Mouse (Mus musculus) kidney, embryonic 14.5 days (tissue): Measurements from ENCODE around the gene Bcl2l11. TPM values are rescaled to one million over a fixed set of nuclear protein-coding genes. Genes with fewer than 3 reads are reported as not detected.

Experiments
- ATAC-seq: fragments of 200-750 bp; cut with Nextera tagmentation; 2 replicates; pipeline ENCODE4 v1.8.0; 2017; ENCODE audit warnings: moderate number of reproducible peaks, mild to moderate bottlenecking, moderate TSS enrichment, moderate library complexity; ENCODE audit not compliant: low FRiP score, low TSS enrichment
- H3K27ac ChIP-seq: fragments of 300-500 bp; sonication (generic); 2 replicates; pipeline ENCODE4 v1.5.1; 2014; ENCODE audit warnings: low read depth, mild to moderate bottlenecking, low read length, moderate library complexity, mixed read lengths
- H3K27me3 ChIP-seq: fragments of 300-500 bp; sonication (generic); 2 replicates; pipeline ENCODE4 v1.6.1; 2014; ENCODE audit warnings: mild to moderate bottlenecking, low read length; ENCODE audit not compliant: control insufficient read depth, insufficient read depth
- H3K36me3 ChIP-seq: fragments of 300-500 bp; sonication (generic); 2 replicates; pipeline ENCODE4 v1.6.1; 2014; ENCODE audit warnings: low read length, mixed read lengths; ENCODE audit not compliant: control insufficient read depth, insufficient read depth
- H3K4me1 ChIP-seq: fragments of 300-500 bp; sonication (generic); 2 replicates; pipeline ENCODE4 v1.6.1; 2014; ENCODE audit warnings: low read length, mixed read lengths; ENCODE audit not compliant: control insufficient read depth, insufficient read depth
- H3K4me2 ChIP-seq: fragments of 300-500 bp; sonication (generic); replicated peaks from 2 replicates; pipeline ENCODE4 v1.6.1; 2014; ENCODE audit warnings: low read depth, mild to moderate bottlenecking, low read length
- H3K4me3 ChIP-seq: fragments of 300-500 bp; sonication (generic); 2 replicates; pipeline ENCODE4 v1.5.1; 2014; ENCODE audit warnings: mild to moderate bottlenecking, low read length
- H3K9ac ChIP-seq: fragments of 300-500 bp; sonication (generic); 2 replicates; pipeline ENCODE4 v1.6.1; 2014; ENCODE audit warnings: low read depth, mild to moderate bottlenecking, low read length, moderate library complexity
- H3K9me3 ChIP-seq: fragments of 300-500 bp; sonication (generic); 2 replicates; pipeline ENCODE4 v1.6.1; 2016; ENCODE audit warnings: low read length; ENCODE audit not compliant: control insufficient read depth
- WGBS: fragments of 180-500 bp; shearing (Covaris S2); extraction: QIAGEN DNeasy Blood & Tissue Kit; methylation state at CpG from one replicate; pipeline ENCODE4 v1.1.7; 2014; 5-methylcytosine and 5-hydroxymethylcytosine counted together
- polyA plus RNA-seq: library from polyadenylated mRNA; unstranded; fragments of >200 nt; fragmentation: Nextera tagmentation; extraction: Ambion mirVana; gene quantifications from 2 replicates; pipeline ENCODE4 v1.2.1, GENCODE M21; 2014

Gene Bcl2l11
- polyA plus RNA-seq, 1 experiment from 2014 or later, result 31.6 TPM

DNA sequence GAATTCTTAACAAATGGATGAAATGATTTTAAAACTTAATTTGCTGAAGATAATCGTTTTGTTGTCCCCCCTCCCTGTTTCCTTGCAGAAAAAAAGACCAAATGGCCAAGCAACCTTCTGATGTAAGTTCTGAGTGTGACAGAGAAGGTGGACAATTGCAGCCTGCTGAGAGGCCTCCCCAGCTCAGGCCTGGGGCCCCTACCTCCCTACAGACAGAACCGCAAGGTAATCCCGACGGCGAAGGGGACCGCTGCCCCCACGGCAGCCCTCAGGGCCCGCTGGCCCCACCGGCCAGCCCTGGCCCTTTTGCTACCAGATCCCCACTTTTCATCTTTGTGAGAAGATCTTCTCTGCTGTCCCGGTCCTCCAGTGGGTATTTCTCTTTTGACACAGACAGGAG, 2.7 kb downstream of the Bcl2l11 start:
- WGBS, result 13% methylated on average over 10 of the region's 10 CpGs
- no peaks in the 10 kb centered on the region for H3K9me3 ChIP-seq
- H3K36me3 ChIP-seq, result peaks cover 36% of the 10 kb centered on the region
- peak overlapping the region; percentile 83 for H3K4me3 ChIP-seq
- H3K9ac ChIP-seq, result peak overlapping the region; percentile 89
- peak overlapping the region; percentile 92 for H3K27ac ChIP-seq
- ATAC-seq, result no peak
- peak overlapping the region; percentile 96 for H3K4me2 ChIP-seq
- H3K4me1 ChIP-seq, result peaks cover 28% of the 10 kb centered on the region
- peaks cover 6% of the 10 kb centered on the region; the same call in 1 of the 2 replicates for H3K27me3 ChIP-seq

DNA sequence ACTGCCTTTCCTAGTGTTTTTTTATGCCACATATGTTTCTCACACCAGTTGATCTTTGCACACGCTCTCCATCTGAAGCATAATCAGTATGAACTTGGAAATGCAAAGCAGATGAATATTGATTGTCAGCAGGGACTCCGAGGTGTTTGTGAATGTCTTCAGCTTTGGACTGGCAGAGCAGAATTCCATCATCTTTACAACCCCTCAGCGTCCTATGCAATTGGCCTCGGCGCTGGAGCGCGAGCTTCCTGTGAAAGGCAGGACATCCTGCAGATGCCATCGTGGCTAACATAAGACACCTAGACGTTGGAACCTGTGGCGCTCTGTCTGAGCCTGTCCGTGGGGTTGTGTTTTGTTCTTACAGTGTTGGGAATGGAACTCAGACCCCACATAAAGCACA, 5.7 kb downstream of the Bcl2l11 start:
- Histone ChIP-seq H3K4me3 (no peak overlapping the region), H3K9ac (no peak overlapping the region), H3K4me2 (no peak overlapping the region), H3K27me3 (no peaks in the 10 kb centered on the region), H3K4me1 (peaks cover 12% of the 10 kb centered on the region), H3K9me3 (no peaks in the 10 kb centered on the region), H3K27ac (no peak overlapping the region), H3K36me3 (peaks cover 55% of the 10 kb centered on the region)
- 84% methylated on average over 11 of the region's 11 CpGs for WGBS
- no peak for ATAC-seq

DNA sequence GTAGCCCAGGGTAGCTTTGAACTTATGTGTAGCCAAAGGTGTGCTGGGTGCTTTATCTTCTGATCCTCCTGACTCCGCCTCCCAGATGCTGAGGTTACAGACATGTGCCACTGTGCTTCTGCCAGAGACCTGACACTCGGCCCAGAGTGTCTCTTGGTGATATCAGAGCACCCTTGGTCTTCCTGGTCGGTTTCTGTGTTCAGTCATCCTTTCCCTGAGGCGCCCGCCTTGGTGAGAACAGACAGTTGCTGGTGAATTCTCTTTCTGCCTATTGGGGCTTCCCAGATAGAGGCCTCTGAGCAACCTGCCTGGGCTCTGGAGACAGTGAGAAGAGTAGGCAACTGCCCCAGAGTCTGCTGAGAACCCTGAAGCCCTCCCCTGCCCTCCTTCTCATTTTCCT, 6.8 kb downstream of the Bcl2l11 start:
- Histone ChIP-seq H3K27me3 (no peaks in the 10 kb centered on the region), H3K27ac (no peak overlapping the region), H3K4me3 (no peak overlapping the region), H3K36me3 (peaks cover 65% of the 10 kb centered on the region), H3K9ac (0 out of 2 replicates have a peak overlapping the region, but pooled peaks have one; percentile 4), H3K4me1 (peaks cover 12% of the 10 kb centered on the region), H3K4me2 (no peak overlapping the region), H3K9me3 (no peaks in the 10 kb centered on the region)
- ATAC-seq, result no peak
- 74% methylated on average over 5 of the region's 5 CpGs for whole genome bisulfite sequencing

DNA sequence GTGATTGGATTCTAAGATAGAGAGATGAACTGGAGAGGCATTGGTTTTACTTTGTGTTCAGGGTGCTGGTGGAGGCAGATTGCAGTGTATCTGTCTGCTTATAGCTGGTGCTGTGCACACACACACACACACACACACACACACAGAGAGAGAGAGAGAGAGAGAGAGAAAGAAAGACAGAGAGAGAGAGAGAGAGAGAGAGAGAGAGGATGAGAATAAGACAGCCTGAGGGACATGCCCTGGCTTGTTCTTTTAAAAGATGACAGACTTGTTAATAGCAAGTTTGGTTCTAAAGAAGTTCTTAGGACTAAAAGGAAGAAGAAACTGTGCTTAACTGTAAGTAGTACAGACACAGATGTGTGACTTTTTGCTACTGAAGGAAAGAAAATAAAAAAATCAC, 8.0 kb downstream of the Bcl2l11 start:
- no peaks in the 10 kb centered on the region for H3K9me3 ChIP-seq
- H3K4me2 ChIP-seq, result no peak overlapping the region
- H3K9ac ChIP-seq, result no peak overlapping the region
- H3K27ac ChIP-seq, result no peak overlapping the region
- H3K4me3 ChIP-seq, result no peak overlapping the region
- H3K27me3 ChIP-seq, result no peaks in the 10 kb centered on the region
- no peak for ATAC-seq
- peaks cover 9% of the 10 kb centered on the region; the same call in 1 of the 2 replicates for H3K4me1 ChIP-seq
- H3K36me3 ChIP-seq, result peaks cover 67% of the 10 kb centered on the region

DNA sequence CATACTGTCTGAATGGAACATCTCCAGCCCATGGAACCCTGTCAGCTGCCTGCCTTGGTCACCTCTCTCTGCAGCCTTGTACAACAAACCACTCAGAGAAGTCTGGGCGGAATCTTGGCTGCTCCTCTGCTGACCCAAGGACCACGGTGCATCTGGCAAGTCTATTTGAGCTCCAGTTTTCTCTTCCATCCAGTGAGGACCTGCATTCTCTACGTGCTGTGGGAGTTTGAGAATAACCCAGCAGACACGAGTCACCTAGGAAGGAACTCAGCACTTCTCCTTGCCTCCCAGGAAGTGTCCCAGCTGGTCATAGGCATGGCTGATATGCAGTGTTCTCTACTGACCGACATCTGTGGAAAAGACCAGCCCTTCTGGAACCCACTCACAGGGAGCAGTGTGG, 8.6 kb downstream of the Bcl2l11 start:
- no peak overlapping the region for H3K9ac ChIP-seq
- H3K4me1 ChIP-seq, result peaks cover 9% of the 10 kb centered on the region
- H3K27me3 ChIP-seq, result no peaks in the 10 kb centered on the region
- H3K27ac ChIP-seq, result no peak overlapping the region
- WGBS, result 59% methylated on average over 5 of the region's 5 CpGs
- no peak for ATAC-seq
- H3K36me3 ChIP-seq, result peaks cover 71% of the 10 kb centered on the region
- H3K4me2 ChIP-seq, result no peak overlapping the region
- no peaks in the 10 kb centered on the region for H3K9me3 ChIP-seq
- H3K4me3 ChIP-seq, result no peak overlapping the region

DNA sequence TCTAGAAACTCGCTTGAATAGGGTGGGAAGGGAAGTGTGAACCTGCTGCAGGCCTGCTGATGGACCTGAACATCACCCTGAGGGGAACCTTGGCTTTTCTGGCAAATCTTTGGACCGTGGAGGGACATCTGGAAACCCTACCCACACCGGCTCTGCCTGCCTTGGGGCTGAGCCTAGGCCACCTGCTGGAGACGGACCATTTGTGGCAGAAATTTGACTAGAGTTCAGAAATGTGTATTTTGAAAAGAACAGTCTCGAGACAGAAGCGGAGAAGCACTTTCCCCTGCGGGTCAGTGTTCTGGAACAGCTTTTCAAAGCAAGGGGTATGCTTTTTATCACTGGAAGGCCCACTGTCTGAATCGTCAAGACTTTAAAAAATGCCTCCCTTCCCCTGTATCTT, 9.1 kb downstream of the Bcl2l11 start:
- H3K36me3 ChIP-seq, result peaks cover 66% of the 10 kb centered on the region

DNA sequence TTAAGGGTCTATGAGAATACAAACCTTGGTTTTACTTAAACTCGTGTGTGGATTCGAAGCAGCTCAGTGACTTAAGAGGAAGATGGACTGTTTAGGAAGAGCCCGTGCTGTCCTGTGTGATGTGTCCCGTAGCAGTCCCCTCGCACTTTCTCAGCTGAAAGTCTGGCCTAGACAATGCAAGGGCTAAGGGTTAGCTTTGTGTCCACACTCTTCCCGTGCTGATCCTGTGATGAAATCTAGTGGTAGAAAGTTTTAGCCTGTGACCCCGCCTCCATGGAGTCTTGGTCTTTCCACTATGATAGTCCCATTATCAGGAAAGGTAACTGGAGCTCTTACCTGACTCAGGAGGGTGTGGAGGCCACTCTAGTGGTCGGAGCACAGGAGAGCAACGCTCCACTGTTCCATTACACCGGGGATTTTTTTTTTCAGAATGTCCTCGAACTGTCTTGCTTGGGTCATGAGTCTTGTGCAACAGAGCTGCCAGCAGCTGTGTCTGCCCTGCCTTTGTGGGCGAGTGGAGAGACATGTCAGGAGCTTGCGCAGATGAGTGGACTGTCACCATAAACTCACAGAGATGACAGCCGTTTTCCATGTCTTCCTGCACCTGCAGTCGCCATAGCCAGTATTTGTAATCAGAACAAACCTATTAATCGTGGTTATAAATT, 11.1 kb downstream of the Bcl2l11 start:
- Histone ChIP-seq H3K9ac (no peak overlapping the region), H3K27me3 (no peaks in the 10 kb centered on the region), H3K36me3 (peaks cover 49% of the 10 kb centered on the region), H3K4me3 (no peak overlapping the region), H3K9me3 (no peaks in the 10 kb centered on the region), H3K4me1 (peaks cover 18% of the 10 kb centered on the region), H3K4me2 (no peak overlapping the region), H3K27ac (no peak overlapping the region)
- 80% methylated on average over 16 of the region's 16 CpGs for WGBS
- ATAC-seq, result no peak

More for the DNA sequence above, 9.1 kb downstream of the Bcl2l11 start:
- no peak overlapping the region for H3K4me2 ChIP-seq
- no peaks in the 10 kb centered on the region for H3K27me3 ChIP-seq
- no peak for ATAC-seq
- 56% methylated on average over 8 of the region's 8 CpGs for WGBS
- H3K4me1 ChIP-seq, result peaks cover 12% of the 10 kb centered on the region
- H3K9me3 ChIP-seq, result no peaks in the 10 kb centered on the region
- H3K4me3 ChIP-seq, result no peak overlapping the region
- H3K9ac ChIP-seq, result no peak overlapping the region
- no peak overlapping the region for H3K27ac ChIP-seq

DNA sequence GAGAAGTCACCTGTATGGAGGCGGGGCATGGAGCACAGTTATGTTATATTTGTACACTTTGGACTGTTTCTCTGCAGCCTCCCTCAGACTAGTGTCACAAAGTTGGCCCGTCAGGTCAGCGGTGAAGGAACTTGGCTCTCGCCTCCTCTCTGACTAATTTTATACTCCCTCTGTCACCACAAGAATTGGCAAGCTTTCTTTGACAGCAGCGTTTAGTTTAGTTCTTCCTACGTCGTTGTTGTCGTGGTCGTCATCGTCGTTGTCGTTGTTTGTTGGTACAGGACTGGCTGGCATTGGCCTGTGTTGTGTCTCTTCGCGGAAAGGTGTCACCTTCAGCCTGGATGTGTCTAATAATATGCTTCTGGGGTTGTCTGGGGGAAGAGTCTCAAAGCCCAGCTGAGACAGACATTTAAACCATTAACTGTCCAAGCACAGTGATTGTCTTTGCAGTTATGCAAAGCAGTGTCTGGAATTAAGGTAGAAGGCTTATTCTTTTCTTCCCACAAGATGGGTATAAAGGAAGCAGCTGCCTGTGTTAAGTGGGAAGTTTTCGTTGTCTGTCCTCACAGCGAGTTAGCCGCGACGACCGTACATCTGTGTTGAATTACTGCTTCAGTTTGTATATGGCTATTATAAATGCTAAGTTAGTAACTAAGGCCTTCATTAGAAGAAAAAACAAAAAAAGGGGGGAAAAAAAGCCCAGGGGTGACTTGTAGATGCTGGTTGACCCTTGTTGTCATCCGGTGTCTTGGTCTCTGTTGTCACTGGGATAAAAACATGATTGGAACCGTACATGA, 11.8 kb downstream of the Bcl2l11 start:
- Histone ChIP-seq H3K27me3 (no peaks in the 10 kb centered on the region), H3K9ac (no peak overlapping the region), H3K4me1 (peaks cover 18% of the 10 kb centered on the region), H3K4me2 (no peak overlapping the region), H3K9me3 (no peaks in the 10 kb centered on the region), H3K27ac (no peak overlapping the region), H3K4me3 (no peak overlapping the region), H3K36me3 (peaks cover 47% of the 10 kb centered on the region)
- ATAC-seq, result no peak
- WGBS, result 80% methylated on average over 22 of the region's 22 CpGs

DNA sequence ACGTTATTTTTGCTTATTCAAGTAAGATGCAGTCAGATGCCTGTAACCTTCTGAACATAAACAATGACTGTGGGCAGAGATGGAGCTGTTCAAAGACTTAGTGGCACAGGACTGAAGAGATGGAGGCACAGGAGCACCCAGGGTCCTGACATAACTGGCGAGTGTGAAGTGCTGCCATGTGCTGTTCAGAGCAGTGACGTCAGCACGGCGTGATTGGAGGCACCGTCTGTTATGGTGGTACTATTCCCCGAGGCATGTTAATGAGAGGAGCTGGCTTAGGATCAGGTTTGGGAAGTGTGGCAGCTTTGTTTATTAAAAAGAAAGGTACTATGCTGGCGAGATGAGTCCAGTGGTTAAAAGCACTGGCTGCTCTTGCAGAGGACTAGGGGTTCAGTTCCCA, 13.1 kb downstream of the Bcl2l11 start:
- no peak overlapping the region for H3K9ac ChIP-seq
- no peak overlapping the region for H3K4me2 ChIP-seq
- H3K27ac ChIP-seq, result no peak overlapping the region
- H3K9me3 ChIP-seq, result no peaks in the 10 kb centered on the region
- WGBS, result 58% methylated on average over 8 of the region's 8 CpGs
- no peaks in the 10 kb centered on the region for H3K27me3 ChIP-seq
- ATAC-seq, result no peak
- no peak overlapping the region for H3K4me3 ChIP-seq
- H3K36me3 ChIP-seq, result peaks cover 48% of the 10 kb centered on the region
- peaks cover 18% of the 10 kb centered on the region for H3K4me1 ChIP-seq
